Mouse (Mus musculus): ENCODE measurements around the gene Arhgdig. TPM values are rescaled to one million over a fixed set of nuclear protein-coding genes. Genes with fewer than 3 reads are reported as not detected.

The Arhgdig gene
- polyA plus RNA-seq (2012; rRNA removed), result 69.9 and 87.1 TPM in 2 replicates

DNA sequence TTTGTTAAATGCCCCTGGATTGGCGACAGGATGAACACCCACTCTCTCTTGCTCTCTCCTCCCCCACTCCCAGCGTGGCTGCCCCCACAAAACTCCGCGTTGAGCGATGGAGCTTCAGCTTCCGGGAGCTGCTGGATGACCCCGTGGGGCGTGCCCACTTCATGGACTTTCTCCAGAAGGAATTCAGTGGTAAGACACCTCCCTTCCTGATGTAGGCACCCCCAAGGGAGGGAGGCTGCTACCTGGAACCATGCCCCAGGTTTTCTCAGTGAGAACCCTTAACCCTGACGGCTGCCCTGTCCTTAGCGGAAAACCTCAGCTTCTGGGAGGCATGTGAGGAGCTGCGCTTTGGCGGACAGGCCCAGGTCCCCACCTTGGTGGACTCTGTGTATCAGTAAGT lies at the start of gene Arhgdig:
Gene Arhgdig, minus strand, starts transcription at position 101 of the 400 bp plus-strand sequence.

DNA sequence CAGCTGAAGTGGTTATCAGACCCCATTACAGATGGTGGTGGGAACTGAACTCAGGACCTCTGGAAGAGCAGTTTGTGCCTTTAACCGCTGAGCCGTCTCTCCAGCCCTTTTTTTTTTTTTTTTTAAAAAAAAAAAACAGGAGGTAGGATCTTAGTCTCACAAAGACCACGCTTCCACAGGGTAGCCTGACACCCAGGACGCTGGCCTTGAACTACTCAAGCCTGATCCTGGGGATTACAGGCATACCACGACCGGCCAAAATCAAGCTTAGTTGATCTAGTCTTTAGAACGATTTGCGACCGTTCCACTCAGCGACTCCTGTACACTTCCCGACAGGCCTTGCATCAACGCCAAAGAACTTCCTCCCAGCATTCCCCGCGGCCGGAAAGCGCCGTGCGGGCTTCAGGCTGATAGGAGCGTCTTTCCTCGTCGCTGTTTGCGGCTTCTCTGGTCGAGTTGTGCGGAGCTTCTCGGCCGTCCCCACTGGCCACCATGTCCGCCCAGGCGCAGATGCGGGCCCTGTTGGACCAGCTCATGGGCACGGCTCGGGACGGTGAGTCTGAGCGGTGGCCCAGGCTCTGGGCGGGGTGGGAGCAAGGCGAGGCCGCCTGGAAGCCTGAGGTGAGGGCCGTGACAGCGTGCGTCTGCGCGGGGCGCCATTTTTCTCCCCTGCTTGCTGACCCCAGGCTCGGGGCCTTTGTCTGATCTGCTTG lies 45.1 kb upstream of the Arhgdig start, which contains the start of gene Luc7l:
Gene Luc7l, plus strand, starts transcription at position 358 of the 713 bp plus-strand sequence.

DNA sequence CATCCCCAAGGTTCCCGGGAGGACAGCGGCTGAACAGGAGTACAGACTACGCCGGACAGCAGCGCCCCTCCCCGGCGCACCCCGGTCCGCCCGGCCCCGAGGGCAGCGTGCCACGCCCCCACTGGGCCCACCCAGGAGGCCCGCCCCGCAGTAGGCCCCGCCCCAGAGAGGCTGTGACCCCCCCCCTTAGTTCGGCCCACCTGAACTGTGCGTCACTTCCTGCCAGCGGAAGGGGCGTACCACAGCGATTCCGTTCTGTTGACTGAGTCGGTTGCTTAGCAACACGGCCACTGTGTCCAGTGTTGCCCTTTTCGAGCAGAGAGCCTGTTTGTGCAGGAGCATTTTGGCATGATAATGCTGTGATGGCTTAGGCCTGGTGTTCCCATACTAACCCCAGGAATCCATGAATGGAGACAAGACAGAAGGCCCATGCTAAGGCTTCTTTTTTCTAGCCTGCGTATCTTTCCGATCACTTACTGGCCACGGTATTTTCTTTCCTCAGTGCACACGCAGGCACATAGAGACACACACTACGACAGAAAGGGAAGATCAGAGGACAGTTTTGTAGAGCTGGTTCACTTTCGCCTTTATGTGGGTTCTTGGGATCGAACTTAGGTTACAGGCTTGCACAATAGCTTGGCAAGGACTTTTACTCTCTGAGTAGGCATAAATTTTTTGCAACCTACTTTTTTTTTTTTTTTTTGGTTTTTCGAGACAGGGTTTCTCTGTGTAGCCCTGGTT lies 36.7 kb upstream of the Arhgdig start, which contains the start of gene Fam234a:
Gene Fam234a, minus strand, starts transcription at position 142 of the 741 bp plus-strand sequence.

DNA sequence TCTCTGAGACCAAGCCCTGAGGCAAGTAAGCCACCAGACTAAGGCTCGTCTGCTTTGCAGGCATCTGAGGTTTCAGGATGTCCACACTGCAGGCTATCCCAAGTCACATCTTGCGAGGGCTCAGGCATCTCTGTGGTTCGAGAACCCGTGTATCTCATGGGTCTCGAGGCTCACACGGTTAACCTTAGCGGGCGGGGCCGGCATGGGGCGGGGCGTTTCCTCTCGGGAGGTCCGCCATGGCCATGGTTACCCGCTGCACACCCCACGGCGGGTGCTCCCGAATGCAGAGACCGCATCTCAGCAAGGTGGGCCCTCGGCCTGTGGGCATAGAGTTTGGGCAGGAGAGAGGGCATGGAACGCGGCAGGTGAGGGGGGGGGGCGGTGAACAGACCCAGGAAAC lies 4.8 kb downstream of the Arhgdig start, which contains the start of gene Rgs11:
Gene Rgs11, plus strand, starts transcription at position 215 of the 400 bp plus-strand sequence.

DNA sequence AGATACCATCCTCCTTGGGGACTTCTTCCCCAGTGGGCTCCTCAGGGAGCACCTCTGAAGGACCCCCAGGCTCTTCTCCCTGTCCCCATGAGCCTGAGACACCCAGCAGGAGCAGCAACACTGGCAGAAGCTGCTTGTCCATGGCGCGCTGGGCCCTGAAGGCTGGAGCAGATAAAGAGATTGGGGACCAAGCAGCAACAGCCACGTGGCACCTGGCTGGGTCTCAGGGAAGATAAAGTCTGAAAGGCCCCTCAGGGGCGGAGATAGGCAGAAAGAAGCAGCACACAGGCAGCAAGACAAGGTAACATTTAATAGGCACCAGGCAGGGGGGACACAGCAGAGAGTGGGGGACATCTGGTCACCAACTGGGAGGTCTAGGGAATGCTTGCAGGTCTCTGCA lies 8.7 kb downstream of the Arhgdig start, which contains the start of gene Pdia2:
Gene Pdia2, minus strand, starts transcription at position 196 of the 400 bp plus-strand sequence.

Other genes with a start within 250 kb of the Arhgdig start
- 31.3 and 34.1 TPM in 2 replicates for gene Capn15, start 222.0 kb downstream of the Arhgdig start, polyA plus RNA-seq (2012; rRNA removed)
- gene Rab11fip3, start 138.2 kb downstream of the Arhgdig start, polyA plus RNA-seq (2012; rRNA removed), result 14.1 and 15.5 TPM in 2 replicates
- gene Decr2, start 117.4 kb downstream of the Arhgdig start, polyA plus RNA-seq (2012; rRNA removed), result 5.6 and 7.4 TPM in 2 replicates
- gene Nme4, start 112.2 kb downstream of the Arhgdig start, polyA plus RNA-seq (2012; rRNA removed), result 8.3 and 8.5 TPM in 2 replicates
- gene Tmem8, start 94.5 kb downstream of the Arhgdig start, polyA plus RNA-seq (2012; rRNA removed), result 135 and 158 TPM in 2 replicates
- 44.7 and 53.8 TPM in 2 replicates for gene Mrpl28, start 84.3 kb downstream of the Arhgdig start, polyA plus RNA-seq (2012; rRNA removed)
- gene Axin1, start 69.1 kb downstream of the Arhgdig start, polyA plus RNA-seq (2012; rRNA removed), result 7.6 and 7.9 TPM in 2 replicates
- 91.3 and 169 TPM in 2 replicates for gene Pdia2, start 8.7 kb downstream of the Arhgdig start, polyA plus RNA-seq (2012; rRNA removed)
- gene Rgs11, start 4.8 kb downstream of the Arhgdig start, polyA plus RNA-seq (2012; rRNA removed), result 58.1 and 61.3 TPM in 2 replicates
- gene Fam234a, start 36.5 kb upstream of the Arhgdig start, polyA plus RNA-seq (2012; rRNA removed), result 70.3 and 81.2 TPM in 2 replicates
- gene Luc7l, start 45.1 kb upstream of the Arhgdig start, polyA plus RNA-seq (2012; rRNA removed), result 6.8 and 6.9 TPM in 2 replicates
- 6.8 and 17.5 TPM in 2 replicates for gene Neurl1b, start 207.0 kb upstream of the Arhgdig start, polyA plus RNA-seq (2012; rRNA removed)